Mouse (Mus musculus) liver, adult 2 months (tissue): ENCODE data around the gene Fbxw7. TPM values are rescaled to one million over a fixed set of nuclear protein-coding genes. Genes with fewer than 3 reads are reported as not detected.

Experiments used
- DNase-seq: peaks from one replicate; pipeline ENCODE4 v3.0.0-alpha.2; 2011; ENCODE audit warnings: low read depth, low spot score; ENCODE audit errors: extremely low read depth
- H3K27ac ChIP-seq: fragments of 200-500 bp; replicated peaks from 2 replicates; pipeline ENCODE4 v1.5.1; 2012; ENCODE audit warnings: low read depth, mild to moderate bottlenecking, control low read depth, inconsistent platforms, low read length; ENCODE audit not compliant: insufficient read depth
- H3K27me3 ChIP-seq: fragments of 200-500 bp; 2 replicates; pipeline ENCODE4 v1.6.1; 2012; ENCODE audit warnings: mild to moderate bottlenecking, moderate library complexity, low read length, inconsistent platforms; ENCODE audit not compliant: control insufficient read depth, insufficient read depth
- H3K36me3 ChIP-seq: fragments of 200-500 bp; 2 replicates; pipeline ENCODE4 v1.6.1; 2012; ENCODE audit warnings: low read length, inconsistent platforms; ENCODE audit not compliant: control insufficient read depth, insufficient read depth
- H3K4me1 ChIP-seq: fragments of 200-500 bp; 2 replicates; pipeline ENCODE4 v1.6.1; 2011; ENCODE audit warnings: low read length; ENCODE audit not compliant: control insufficient read depth, insufficient read depth
- H3K4me3 ChIP-seq: fragments of 200-500 bp; 2 replicates; pipeline ENCODE4 v1.5.1; 2011; ENCODE audit warnings: low read depth, mild to moderate bottlenecking, control low read depth, low read length, moderate library complexity; ENCODE audit not compliant: insufficient read depth
- H3K79me2 ChIP-seq: fragments of 200-500 bp; 2 replicates; pipeline ENCODE4 v1.6.1; 2012; ENCODE audit warnings: inconsistent platforms, mild to moderate bottlenecking, low read length, moderate library complexity; ENCODE audit not compliant: control insufficient read depth, insufficient read depth
- H3K9ac ChIP-seq: fragments of 200-500 bp; 2 replicates; pipeline ENCODE4 v1.6.1; 2012; ENCODE audit warnings: low read depth, mild to moderate bottlenecking, control low read depth, inconsistent platforms, low read length
- CTCF ChIP-seq: fragments of 200-500 bp; IDR thresholded peaks from 2 replicates; pipeline ENCODE4 v1.5.1; 2011; ENCODE audit warnings: low read depth, low read length, control low read depth
- POLR2A ChIP-seq: fragments of 200-500 bp; IDR thresholded peaks from 2 replicates; pipeline ENCODE4 v1.6.1; 2011; ENCODE audit warnings: low read length, control low read depth; ENCODE audit not compliant: insufficient read depth; ENCODE audit errors: extremely low read depth
- WGBS: fragments of 180-500 bp; shearing (Covaris S2); methylation state at CpG from one replicate; pipeline ENCODE4 v1.1.7; 2018; 5-methylcytosine and 5-hydroxymethylcytosine counted together
- polyA plus RNA-seq: library from polyadenylated mRNA; depleted of rRNA; stranded (reverse); fragments of >200 nt; gene quantifications from 2 replicates; pipeline ENCODE4 v1.2.3, GENCODE M21; 2012
- total RNA-seq: library from RNA; depleted of rRNA; stranded (reverse); fragments of >200 nt; gene quantifications from 2 replicates; pipeline ENCODE4 v1.2.3, GENCODE M21; 2014

The Fbxw7 gene
- total and polyA plus RNA-seq, 2 experiments: 1.4 to 5.6 TPM

DNA sequence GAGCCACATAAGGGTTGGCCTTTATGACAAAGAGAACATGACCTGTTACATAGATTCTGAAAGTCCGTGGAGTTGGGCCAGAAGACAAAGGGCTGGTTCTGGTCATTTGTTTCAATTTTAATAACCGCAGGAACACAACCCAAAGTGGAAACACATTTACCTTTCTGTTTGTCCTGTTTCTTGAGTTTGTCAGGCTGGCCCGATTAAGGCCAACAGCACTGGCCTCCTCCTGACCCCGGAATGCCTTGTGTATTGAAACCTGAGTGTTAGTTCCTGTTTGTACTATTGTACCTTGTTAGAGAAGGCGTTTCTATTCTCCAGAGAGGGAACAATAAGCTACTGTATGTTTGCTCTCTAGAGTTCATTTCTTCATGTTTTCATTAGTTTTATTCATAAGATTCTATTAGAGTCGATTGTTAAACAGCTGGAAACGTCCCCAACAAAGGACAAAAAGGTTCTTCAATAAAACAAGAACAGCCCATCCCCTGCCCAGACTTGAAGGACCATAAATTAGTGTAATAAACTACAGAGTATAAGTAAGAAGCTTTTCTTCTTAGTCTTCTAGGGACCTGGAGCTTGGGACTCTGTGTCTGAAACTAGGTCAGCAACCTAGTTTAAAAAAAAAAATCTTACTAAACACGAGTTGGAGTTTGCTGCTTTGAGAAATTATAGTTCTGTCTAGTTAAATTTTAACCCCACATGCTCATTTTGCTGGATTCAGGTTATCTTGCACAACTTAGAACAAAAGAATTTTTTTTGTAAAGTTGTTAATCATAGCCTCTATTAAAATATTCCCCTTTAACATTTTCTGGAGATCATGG is 40.6 kb upstream of the Fbxw7 start:
- Histone ChIP-seq H3K79me2 (no peaks in the 10 kb centered on the region), H3K4me3 (no peak overlapping the region), H3K9ac (no peak overlapping the region), H3K27ac (peak overlapping the region; percentile 58), H3K4me1 (peaks cover 3% of the 10 kb centered on the region), H3K36me3 (no peaks in the 10 kb centered on the region), H3K27me3 (no peaks in the 10 kb centered on the region)
- WGBS: 21% methylated on average over 8 of the region's 8 CpGs
- TF ChIP-seq CTCF (no peak), POLR2A (no peak)
- peak; percentile 84 for DNase-seq

GRCm38 (mm10) chr3:84775067-84775423 is 40.0 kb upstream of the Fbxw7 start:
- H3K4me3 ChIP-seq: no peak overlapping the region
- no peak for TF ChIP-seq CTCF
- TF ChIP-seq POLR2A: no peak
- peak; percentile 71 for DNase-seq
- H3K4me1 ChIP-seq: peaks cover 3% of the 10 kb centered on the region
- H3K79me2 ChIP-seq: no peaks in the 10 kb centered on the region
- H3K9ac ChIP-seq: no peak overlapping the region
- 0 out of 2 replicates have a peak overlapping the region, but pooled peaks have one; percentile 10 for H3K27ac ChIP-seq
- WGBS: 57% methylated on average over 6 of the region's 6 CpGs
- no peaks in the 10 kb centered on the region for H3K36me3 ChIP-seq
- H3K27me3 ChIP-seq: no peaks in the 10 kb centered on the region

- Histone ChIP-seq H3K27me3 (no peaks in the 10 kb centered on the region), H3K27ac (no peak overlapping the region), H3K4me1 (peaks cover 3% of the 10 kb centered on the region), H3K4me3 (no peak overlapping the region), H3K79me2 (no peaks in the 10 kb centered on the region), H3K36me3 (no peaks in the 10 kb centered on the region), H3K9ac (no peak overlapping the region)
- no peak for TF ChIP-seq CTCF
- no peak for TF ChIP-seq POLR2A
- WGBS: 89% methylated on average over 4 of the region's 4 CpGs
- DNase-seq: no peak
These were observed 39.5 kb upstream of the Fbxw7 start for GRCm38 (mm10) chr3:84775577-84775976.

GRCm38 (mm10) chr3:84776084-84776483 is 39.0 kb upstream of the Fbxw7 start:
- no peak for TF ChIP-seq POLR2A
- TF ChIP-seq CTCF: no peak
- Histone ChIP-seq H3K27me3 (no peaks in the 10 kb centered on the region), H3K79me2 (no peaks in the 10 kb centered on the region), H3K27ac (no peak overlapping the region), H3K9ac (no peak overlapping the region), H3K4me1 (peaks cover 3% of the 10 kb centered on the region), H3K36me3 (no peaks in the 10 kb centered on the region), H3K4me3 (no peak overlapping the region)
- 85% methylated on average over 1 of the region's 1 CpGs for WGBS
- DNase-seq: no peak

GRCm38 (mm10) chr3:84787914-84788313 is 27.2 kb upstream of the Fbxw7 start:
- no peaks in the 10 kb centered on the region for H3K79me2 ChIP-seq
- H3K4me1 ChIP-seq: no peaks in the 10 kb centered on the region
- H3K36me3 ChIP-seq: no peaks in the 10 kb centered on the region
- no peak overlapping the region for H3K27ac ChIP-seq
- 90% methylated on average over 4 of the region's 4 CpGs for WGBS
- no peaks in the 10 kb centered on the region for H3K27me3 ChIP-seq
- no peak for DNase-seq
- H3K9ac ChIP-seq: no peak overlapping the region
- H3K4me3 ChIP-seq: no peak overlapping the region
- TF ChIP-seq POLR2A: no peak
- no peak for TF ChIP-seq CTCF

DNA sequence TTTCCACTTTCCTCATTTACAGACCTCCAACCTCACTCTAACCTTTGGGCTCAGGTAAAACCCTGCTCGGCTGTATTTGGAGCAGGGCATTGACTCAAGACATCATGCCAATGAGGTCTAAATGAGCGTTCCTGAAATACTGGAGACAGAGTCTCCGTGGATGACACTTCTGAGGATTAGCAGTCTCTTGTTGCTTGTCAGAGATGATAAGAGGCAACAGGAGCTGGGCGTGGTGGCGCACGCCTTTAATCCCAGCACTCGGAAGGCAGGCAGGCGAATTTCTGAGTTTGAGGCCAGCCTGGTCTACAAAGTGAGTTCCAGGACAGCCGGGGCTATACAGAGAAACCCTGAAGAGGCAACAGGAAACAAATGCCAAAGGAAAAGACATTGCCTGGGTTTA is 11.0 kb upstream of the Fbxw7 start:
- no peaks in the 10 kb centered on the region for H3K36me3 ChIP-seq
- no peak overlapping the region for H3K4me3 ChIP-seq
- H3K4me1 ChIP-seq: no peaks in the 10 kb centered on the region
- H3K9ac ChIP-seq: no peak overlapping the region
- no peaks in the 10 kb centered on the region for H3K27me3 ChIP-seq
- TF ChIP-seq CTCF (no peak), POLR2A (no peak)
- H3K27ac ChIP-seq: no peak overlapping the region
- WGBS: 68% methylated on average over 9 of the region's 9 CpGs
- DNase-seq: no peak
- no peaks in the 10 kb centered on the region for H3K79me2 ChIP-seq
